Mouse (Mus musculus) megakaryocyte-erythroid progenitor cell, adult 5-6 weeks (primary cell): ENCODE measurements around the gene Myoc. TPM values are rescaled to one million over a fixed set of nuclear protein-coding genes. Genes with fewer than 3 reads are reported as not detected.

Source experiments
- ATAC-seq: replicated peaks from 2 replicates; pipeline ENCODE4 v1.8.0; 2016; ENCODE audit warnings: mild to moderate bottlenecking, inconsistent platforms; ENCODE audit not compliant: severe bottlenecking, poor library complexity, low FRiP score, low TSS enrichment
- total RNA-seq, 2 experiments: library from RNA; stranded (forward) in 1 of 2; stranded (reverse) in 1 of 2; fragments of 200-1000, 215-1000 nt in 1 of 2; fragments of >200 nt in 1 of 2; fragmentation: Nextera tagmentation in 1 of 2; gene quantifications; 2 replicates each; pipeline ENCODE4 v1.2.3; 2014 to 2017

Myoc gene
- total RNA-seq, 2 experiments from 2014 or later: not detected

- no peak for ATAC-seq
These were observed 4.8 kb downstream of the Myoc start for GRCm38 (mm10) chr1:162643752-162644151.

DNA sequence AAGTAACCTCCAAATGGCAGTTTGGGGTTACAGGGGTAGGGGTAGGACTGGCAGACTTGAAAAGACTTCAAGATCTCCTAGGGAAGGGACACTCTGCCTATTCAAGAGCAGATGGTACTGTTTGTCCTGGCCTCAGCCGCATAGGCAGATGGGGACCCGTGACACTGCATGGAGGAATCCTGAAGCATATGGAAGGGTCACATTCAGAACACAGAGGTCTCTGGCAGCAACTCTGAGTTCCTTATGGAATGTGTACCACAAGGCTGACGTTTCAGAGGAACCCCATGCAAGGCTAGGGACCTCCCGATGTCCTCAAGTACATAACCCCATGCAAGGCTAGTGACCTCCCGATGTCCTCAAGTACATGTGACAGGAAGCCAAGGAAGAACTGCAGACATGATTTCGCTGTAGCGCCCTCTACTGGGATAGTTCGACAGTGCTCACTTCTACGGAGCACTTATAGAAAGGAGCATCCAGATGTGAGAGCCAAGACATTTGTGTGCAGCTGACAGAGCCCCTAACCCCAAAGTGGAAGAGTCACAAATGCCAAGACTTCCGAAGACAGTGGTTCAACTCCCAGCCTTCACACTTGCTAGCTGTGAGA is 7.2 kb downstream of the Myoc start:
- ATAC-seq: peak; percentile 77

DNA sequence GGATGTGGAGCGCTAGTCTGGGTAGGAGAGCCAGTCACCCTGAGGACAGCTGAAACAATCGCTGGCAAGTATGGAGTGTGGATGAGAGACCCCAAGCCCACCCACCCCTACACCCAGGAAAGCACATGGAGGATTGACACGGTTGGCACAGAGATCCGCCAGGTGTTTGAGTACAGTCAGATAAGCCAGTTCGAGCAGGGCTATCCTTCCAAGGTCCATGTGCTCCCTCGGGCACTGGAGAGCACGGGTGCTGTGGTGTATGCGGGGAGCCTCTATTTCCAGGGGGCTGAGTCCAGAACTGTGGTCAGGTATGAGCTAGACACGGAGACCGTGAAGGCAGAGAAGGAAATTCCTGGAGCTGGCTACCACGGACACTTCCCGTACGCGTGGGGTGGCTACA is 9.5 kb downstream of the Myoc start:
- no peak for ATAC-seq

GRCm38 (mm10) chr1:162658119-162658518 is 19.2 kb downstream of the Myoc start, which contains the start of gene Myocos:
Gene Myocos (minus strand): TSS chr1:162658219.
- no peak for ATAC-seq

DNA sequence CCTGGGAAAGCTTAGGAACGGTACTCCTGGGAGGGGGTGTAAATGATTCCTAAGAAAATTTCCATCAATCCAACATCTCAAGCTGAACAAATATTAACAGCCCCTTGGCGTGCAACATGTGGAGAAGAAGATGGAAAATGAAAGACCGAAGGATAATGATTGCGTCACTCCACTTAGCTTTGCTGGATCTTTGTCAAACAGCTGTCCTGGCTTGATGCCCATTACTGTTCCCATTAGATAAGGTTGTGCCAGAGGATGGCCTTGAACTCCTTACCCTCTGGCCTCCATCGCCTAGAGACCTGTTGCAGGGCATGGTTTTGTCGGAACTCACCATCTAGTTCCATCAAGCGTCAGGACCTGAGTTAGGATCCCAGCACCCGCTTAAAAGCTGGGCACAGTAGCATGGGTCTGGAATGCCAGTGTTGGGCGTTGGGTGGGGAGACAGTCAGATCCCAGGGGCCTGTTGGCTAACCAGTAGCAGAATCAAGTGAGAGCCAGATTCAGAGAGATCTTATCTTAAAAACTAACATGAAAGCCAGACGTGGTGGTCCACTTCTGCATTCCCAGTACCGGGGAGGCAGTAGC is 21.4 kb downstream of the Myoc start:
- peak; percentile 35; the same call in 1 of the 2 replicates for ATAC-seq

DNA sequence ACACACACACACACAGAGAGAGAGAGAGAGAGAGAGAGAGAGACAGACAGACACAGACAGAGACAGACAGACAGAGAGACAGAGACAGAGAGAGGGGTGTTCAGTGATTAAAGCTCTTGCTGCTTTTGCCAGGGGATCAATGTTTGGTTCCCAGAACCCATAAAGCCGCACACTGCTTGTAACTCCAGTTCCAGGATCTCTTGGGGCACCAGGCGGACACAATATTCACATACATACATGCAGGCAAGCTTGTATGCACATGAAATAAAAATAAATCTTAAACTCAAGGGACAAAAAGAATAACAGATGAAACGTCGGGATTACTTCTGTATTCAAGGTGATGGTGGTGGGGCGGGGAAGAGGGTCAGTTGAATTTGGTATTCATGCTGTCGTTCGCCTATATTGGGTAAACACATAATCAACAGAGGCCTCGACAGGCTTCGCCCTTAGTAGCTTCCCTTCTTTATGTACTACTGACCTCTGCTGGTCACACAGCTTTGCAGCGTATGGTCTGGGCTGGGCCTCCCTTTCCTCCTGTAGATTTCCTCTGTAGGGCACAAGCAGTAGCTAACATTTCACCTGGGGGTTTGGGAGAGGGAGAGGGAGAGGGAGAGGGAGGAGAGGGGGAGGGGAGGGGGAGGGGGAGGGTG is 26.0 kb downstream of the Myoc start:
- ATAC-seq: peak; percentile 95

DNA sequence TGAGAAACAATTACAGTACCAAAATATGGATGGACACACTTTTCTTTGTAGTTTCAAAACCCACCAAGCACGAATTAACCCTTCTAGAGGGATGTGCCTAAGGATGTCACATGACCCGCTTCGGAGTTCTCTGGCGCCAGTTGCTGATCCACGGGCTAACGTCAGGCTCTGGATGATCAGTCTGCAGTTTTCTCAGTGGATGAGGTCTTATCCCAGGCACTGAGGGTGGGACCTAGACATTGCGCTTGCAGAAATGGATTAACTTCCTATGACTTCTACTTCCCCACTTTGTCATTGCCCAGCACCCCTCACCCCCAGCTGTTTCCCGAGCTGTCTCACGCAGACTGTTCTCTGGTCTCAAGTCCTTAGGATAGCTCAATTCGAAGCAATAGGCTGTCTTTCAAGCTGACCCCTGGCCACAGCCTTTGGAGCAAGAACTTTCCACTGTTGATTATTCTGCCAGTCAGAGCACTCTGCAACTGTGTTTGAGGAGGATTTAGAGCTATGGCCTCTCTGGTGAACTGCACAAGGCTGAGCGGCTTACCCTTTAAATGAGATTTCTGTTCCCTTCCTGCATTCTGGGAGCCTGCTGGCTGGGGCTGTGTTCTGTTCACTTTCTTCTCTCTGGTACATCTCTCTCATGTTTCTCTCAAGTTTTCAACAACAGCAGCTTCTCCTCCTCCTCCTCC is 26.7 kb downstream of the Myoc start:
- peak; percentile 38; the same call in 1 of the 2 replicates for ATAC-seq

- ATAC-seq: no peak
These were observed 54.8 kb downstream of the Myoc start for GRCm38 (mm10) chr1:162693721-162694120.

- no peak; the same call in 1 of the 2 replicates for ATAC-seq
These were observed 58.9 kb downstream of the Myoc start for GRCm38 (mm10) chr1:162697866-162698265.

Other genes with a start within 250 kb of the Myoc start
- 0.37 TPM in 1 of 2 replicates, not detected in the other for gene Dnm3, start 161.1 kb upstream of the Myoc start, total RNA-seq (2014; fragmentation: Nextera tagmentation)
- not detected in 2 replicates for gene Dnm3, start 161.1 kb upstream of the Myoc start, total RNA-seq (2017)
- 17.3 and 22.4 TPM in 2 replicates for gene Mettl13, start 90.6 kb upstream of the Myoc start, total RNA-seq (2014; fragmentation: Nextera tagmentation)
- gene Mettl13, start 90.6 kb upstream of the Myoc start, total RNA-seq (2017): 24.9 and 29.0 TPM in 2 replicates
- 13.2 and 15.5 TPM in 2 replicates for gene Vamp4, start 68.6 kb upstream of the Myoc start, total RNA-seq (2014; fragmentation: Nextera tagmentation)
- gene Vamp4, start 68.6 kb upstream of the Myoc start, total RNA-seq (2017): 15.9 and 19.2 TPM in 2 replicates
- gene Myocos, start 19.1 kb downstream of the Myoc start, total RNA-seq (2014; fragmentation: Nextera tagmentation): not detected in 2 replicates
- gene Myocos, start 19.1 kb downstream of the Myoc start, total RNA-seq (2017): not detected in 2 replicates
- gene Prrc2c, start 101.4 kb downstream of the Myoc start, total RNA-seq (2014; fragmentation: Nextera tagmentation): 251 and 298 TPM in 2 replicates
- gene Prrc2c, start 101.4 kb downstream of the Myoc start, total RNA-seq (2017): 150 and 186 TPM in 2 replicates
- not detected in 2 replicates for gene Fmo4, start 174.8 kb downstream of the Myoc start, total RNA-seq (2014; fragmentation: Nextera tagmentation)
- gene Fmo4, start 174.8 kb downstream of the Myoc start, total RNA-seq (2017): 0.42 TPM in 1 of 2 replicates, not detected in the other
- not detected in 2 replicates for gene Fmo1, start 227.5 kb downstream of the Myoc start, total RNA-seq (2014; fragmentation: Nextera tagmentation)
- not detected in 2 replicates for gene Fmo1, start 227.5 kb downstream of the Myoc start, total RNA-seq (2017)